Mouse (Mus musculus): Measurements from ENCODE around the gene Ptges. TPM values are rescaled to one million over a fixed set of nuclear protein-coding genes. Genes with fewer than 3 reads are reported as not detected.

Gene Ptges
- total RNA-seq (2023), result not detected in 4 replicates

DNA sequence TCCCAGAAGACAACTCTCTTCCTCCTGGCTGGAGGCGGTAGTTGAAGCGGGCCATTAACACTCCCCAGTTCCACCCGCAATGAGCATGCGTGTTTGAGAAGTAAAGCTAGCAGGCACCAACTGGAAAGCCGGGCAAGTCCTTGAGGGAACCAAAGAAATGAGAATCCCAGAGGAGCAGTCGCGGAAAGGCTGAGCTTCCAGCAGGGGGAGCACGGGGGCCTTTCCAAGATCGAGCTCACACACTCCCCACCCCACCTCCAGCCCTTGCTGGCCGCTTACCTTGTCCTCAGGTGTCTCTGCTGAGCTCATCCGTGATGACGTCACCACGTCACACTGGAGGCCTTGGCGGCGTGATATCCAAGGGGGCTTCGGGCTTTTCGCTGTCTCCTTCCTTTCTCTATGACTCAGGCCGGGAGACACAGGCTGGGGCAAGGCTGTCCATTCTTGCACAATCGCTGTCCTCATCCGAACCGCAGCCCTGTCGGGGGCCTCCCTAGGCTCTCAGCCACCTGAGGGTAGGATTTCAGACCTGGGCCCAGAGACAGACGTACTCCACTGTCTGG is at the start of gene Ptges:
Gene Ptges, minus strand, starts transcription at position 381 of the 563 bp plus-strand sequence.

GRCm38 (mm10) chr2:30967352-30968327 is 38.0 kb upstream of the Ptges start, which contains the start of gene Tor1a:
TSS of gene Tor1a (minus strand) at chr2:30967933.

DNA sequence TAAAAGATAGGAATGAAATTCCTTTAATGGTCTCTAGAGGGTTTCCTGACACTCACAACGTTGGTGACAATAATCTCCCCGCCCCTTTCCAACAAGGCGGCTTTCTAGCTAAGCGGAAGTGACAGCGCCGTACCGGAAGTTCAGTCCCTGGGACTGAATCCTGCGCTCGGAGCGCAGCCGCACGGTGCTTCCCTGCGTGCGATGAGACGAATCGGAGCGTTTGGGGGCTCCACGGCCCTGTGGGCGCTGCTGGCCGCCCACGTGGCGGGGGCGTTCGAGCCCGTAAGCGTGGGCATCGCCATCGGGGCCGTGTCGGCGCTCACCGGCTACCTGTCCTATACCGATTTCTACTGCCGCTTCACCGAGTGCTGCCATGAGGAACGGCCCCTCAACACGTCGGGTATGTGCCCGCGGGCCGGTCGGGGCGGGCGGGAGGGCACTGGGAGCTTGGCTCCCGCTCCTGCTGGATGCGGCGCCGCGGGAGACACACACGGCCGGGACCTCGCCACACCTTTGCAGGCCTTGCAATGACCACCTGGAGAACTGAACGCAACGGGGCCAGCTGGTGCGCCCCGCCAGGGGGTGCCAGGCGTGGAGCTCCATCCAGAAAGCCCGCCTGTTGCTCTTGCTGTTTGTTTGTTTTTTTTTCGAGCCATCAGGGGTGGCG is 23.3 kb upstream of the Ptges start, which contains the start of gene Tor1b:
Gene Tor1b, plus strand, starts transcription at position 136 of the 667 bp plus-strand sequence.

Other genes with a start within 250 kb of the Ptges start
- gene 1700001O22Rik, start 126.2 kb downstream of the Ptges start, total RNA-seq (2023), result not detected in 4 replicates
- 35.5 to 46.8 TPM (median 40.4 TPM) in 4 replicates for gene Ntmt1, start 122.0 kb downstream of the Ptges start, total RNA-seq (2023)
- 32.2 to 35.5 TPM (median 33.9 TPM) in 4 replicates for gene Asb6, start 99.5 kb downstream of the Ptges start, total RNA-seq (2023)
- gene Prrx2, start 94.9 kb downstream of the Ptges start, total RNA-seq (2023), result 0.61 TPM in 1 of 4 replicates, not detected in the others
- 46.9 to 52.8 TPM (median 51.6 TPM) in 4 replicates for gene Tor1b, start 23.1 kb upstream of the Ptges start, total RNA-seq (2023)
- gene Tor1a, start 38.1 kb upstream of the Ptges start, total RNA-seq (2023), result 44.2 to 47.0 TPM (median 46.2 TPM) in 4 replicates
- 120 to 126 TPM (median 121 TPM) in 4 replicates for gene BC005624, start 52.3 kb upstream of the Ptges start, total RNA-seq (2023)
- gene Usp20, start 52.4 kb upstream of the Ptges start, total RNA-seq (2023), result 14.6 to 22.0 TPM (median 20.3 TPM) in 4 replicates
- 213 to 228 TPM (median 222 TPM) in 4 replicates for gene Fnbp1, start 212.1 kb upstream of the Ptges start, total RNA-seq (2023)
- gene Gpr107, start 222.5 kb upstream of the Ptges start, total RNA-seq (2023), result 76.7 to 94.5 TPM (median 86.0 TPM) in 4 replicates

Data from B cell, adult 62 days (primary cell).